Mouse (Mus musculus): Measurements from ENCODE around the gene Skap2.

DNA sequence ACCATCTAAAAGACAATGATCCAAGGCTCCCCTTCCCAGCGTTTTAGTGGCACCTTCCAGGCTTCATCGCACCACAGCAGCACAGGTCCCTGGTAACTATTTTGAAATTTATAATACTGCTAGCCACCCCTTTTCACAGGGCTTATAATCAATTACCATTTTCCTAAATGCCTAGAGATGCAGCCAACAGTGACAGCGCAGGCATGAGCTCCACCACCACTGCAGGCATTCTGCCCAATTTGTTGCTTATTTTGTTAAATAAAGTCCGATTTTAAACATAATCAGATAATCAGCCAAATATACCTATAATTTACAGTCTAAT is 13.2 kb downstream of the Skap2 start:
- TF ChIP-seq CTCF (IDR thresholded peaks at IDR 0.05; ENCODE audit: borderline replicate concordance, insufficient read depth, low read length) (no peak), POLR2A (IDR thresholded peaks at IDR 0.05; ENCODE audit: low read depth, low read length) (no peak)

Measured in embryonic fibroblast, embryonic 13.5 days (primary cell).